Mouse (Mus musculus) bone marrow, adult 2 months (tissue): ENCODE measurements at regions not wholly inside any gene's neighbourhood (a gene's known extent, or its start where the extent isn't known, plus 50 kb on each side); places are given as distances from the start of the nearest gene placed in this dataset.

Experiments
- CTCF ChIP-seq: fragments of 200-500 bp; IDR thresholded peaks from 2 replicates; pipeline ENCODE4 v1.5.1; 2011; ENCODE audit warnings: low read length, control low read depth; ENCODE audit not compliant: control insufficient read depth, insufficient read depth
- POLR2A ChIP-seq: fragments of 200-500 bp; IDR thresholded peaks from 2 replicates; pipeline ENCODE4 v1.6.1; 2011; ENCODE audit warnings: low read depth, mild to moderate bottlenecking, control low read depth, low read length, borderline replicate concordance; ENCODE audit not compliant: control insufficient read depth

GRCm38 (mm10) chr8:26272675-26273414 is 153.5 kb downstream of the Gm45692 start:
- TF ChIP-seq POLR2A, result no peak
- TF ChIP-seq CTCF, result no peak
